Mouse (Mus musculus): Measurements from ENCODE around the gene Isyna1.

Isyna1 gene

GRCm38 (mm10) chr8:70604558-70604957 is 10.4 kb downstream of the Isyna1 start:
- DNase-seq (ENCODE audit: low spot score) = no peak

- no peak for DNase-seq (ENCODE audit: low spot score)
Observed at GRCm38 (mm10) chr8:70605871-70606779, 12.0 kb downstream of the Isyna1 start.

DNA sequence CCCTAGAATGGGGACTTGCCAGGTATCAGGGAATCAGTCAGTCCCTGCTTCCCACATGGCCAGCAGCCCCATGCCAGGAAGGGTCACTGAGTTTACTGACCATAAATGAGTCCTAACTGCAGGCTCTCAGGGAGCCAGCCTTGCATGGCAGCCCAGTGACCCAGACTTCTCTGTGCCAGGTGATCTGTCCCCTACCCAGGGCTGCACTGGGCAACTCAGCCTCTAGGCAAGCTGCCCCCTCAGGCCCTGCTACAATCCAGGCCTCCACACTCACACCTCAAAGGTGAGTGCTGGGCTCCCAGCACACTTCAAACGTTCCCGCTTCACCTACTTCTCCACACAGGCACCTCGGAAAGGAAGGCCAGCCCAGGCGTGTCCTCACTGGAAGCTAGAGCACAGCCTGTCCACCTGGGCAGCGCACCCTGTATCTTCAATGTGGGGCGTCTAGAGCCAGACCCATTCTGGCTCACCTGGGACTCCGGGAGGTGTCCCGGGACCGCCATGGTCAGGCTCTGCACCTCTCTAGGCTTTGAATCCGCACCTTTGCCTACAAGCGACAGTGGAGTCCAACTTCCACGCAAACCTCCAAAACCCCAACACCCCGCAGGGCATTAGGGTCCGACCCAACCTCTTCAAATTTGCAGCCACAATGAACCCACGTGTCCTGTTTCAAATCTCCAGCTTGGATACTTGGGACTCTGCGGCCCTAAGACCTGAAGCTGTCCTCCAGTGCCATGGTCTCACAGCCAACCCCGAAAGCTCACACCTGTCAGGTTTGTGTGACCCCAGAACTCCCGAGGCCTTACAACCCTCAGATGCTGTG is 12.8 kb downstream of the Isyna1 start:
- DNase-seq (ENCODE audit: low spot score) = no peak

DNA sequence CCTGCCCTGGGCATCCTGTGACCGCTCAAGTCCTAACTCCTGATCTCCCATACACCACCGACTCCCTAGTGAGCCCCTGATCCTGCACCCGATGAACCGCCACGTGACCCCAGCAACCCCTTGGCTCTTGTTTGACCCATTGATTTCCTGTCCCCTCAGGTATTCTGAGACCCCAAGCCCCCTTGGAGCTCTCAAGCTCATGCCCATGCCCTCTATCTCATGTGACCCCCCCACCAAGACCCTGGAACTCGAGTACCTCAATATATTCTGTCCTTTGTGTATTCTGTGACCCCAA is 13.4 kb downstream of the Isyna1 start:
- peak; percentile 9 for DNase-seq (ENCODE audit: low spot score)

- peak; percentile 45 for DNase-seq (ENCODE audit: low spot score)
Observed at GRCm38 (mm10) chr8:70607898-70608748, 13.9 kb downstream of the Isyna1 start.

DNA sequence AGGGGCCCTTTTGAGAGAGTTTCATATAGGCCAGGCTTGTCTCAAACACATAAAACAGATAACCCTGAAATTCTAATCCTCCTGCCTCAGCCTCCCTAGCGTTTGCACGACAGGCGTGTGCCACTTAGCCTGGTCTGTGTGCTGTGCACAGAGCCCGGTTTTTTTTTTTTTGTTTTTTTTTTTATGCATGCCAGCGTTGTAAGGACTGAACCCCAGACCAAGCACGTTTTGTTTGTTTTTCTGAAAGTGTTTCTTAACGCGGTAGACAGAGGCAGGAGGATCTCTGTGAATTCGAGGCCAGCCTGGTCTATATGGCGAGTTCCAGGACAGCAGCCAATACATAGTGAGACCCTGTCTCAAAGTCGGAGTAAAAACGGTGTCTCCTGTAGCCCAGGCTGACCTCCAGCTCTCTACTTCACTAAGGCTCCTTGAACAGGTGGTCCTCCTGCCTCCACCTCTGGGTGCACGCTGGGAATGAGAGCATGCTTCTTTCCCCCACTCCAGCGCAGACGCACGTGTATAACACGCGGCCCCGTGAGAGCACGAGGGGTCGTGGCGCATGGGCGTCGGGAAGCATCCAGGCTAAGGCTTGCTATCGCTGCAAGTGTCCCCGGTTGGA is 14.7 kb downstream of the Isyna1 start, which contains the start of gene Ssbp4:
Gene Ssbp4 (minus strand): TSS at position 124 of the 619 bp plus-strand sequence.
- DNase-seq (ENCODE audit: low spot score) = no peak

GRCm38 (mm10) chr8:70609368-70609848 is 15.2 kb downstream of the Isyna1 start:
- peak; percentile 89 for DNase-seq (ENCODE audit: low spot score)

DNA sequence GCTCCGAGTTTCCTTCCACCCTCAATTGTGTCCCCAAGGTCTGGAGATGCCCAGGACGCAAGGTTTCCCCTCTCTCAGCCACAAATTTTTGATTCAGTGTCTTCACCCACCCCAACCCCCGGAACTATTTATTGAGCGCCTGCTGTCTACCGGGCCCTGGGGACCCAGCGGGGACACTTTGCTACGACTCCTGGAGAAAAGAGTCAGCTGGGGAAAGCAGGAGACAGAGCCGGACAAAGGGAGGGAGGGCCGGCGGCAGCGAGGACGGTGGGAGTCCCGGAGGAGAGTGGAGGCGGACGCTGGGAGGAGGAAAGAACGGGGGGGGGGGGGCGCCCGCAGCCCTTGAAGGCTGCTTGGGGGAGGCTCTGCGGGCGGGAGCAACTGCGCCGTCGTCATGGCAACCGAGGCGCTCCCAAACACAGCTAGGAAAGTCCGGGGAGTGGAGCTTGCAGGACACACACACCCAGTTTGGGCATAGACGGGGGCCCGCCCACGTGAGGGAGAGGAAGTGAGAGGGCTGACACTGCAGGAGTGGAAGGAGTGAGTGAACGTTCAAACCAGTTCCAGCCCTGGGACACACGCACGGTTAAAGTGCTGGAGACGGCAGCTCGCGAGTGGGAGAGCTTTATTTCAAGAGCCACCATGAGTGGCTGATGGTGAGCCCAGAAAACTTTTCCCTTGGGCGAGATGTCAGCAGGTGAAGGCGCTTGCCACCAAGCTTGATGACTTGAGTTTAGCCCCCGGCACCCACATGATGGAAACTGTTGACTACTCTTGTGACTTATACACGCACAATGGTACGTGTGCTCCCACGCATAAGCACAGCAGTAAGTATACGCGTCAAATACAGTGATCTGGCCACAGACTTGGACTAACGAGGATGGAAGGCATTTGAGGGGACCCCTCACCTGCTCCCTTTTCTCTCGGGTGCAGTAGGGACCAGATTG is 15.9 kb downstream of the Isyna1 start:
- peak; percentile 90 for DNase-seq (ENCODE audit: low spot score)

- peak; percentile 77 for DNase-seq (ENCODE audit: low spot score)
Observed at GRCm38 (mm10) chr8:70610796-70611771, 16.9 kb downstream of the Isyna1 start.

DNA sequence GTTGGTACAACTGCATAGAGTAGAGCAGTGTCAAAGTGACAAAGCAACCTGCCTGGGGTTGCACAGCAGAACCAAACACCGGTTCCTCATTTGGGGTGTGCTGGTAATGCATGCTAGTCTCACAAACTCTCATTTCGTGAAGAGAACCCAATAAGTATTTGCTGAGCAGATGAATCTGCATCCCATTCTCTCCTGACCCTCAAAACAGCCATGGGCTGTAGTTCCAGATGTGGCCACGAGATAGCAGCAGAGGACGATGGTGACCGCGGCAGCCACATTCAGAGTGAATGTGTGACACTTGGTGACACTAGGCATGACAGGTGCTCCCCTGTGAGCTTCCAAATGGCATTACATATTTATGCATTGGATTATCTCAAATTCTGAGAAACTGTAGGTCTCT is 17.7 kb downstream of the Isyna1 start:
- peak; percentile 87 for DNase-seq (ENCODE audit: low spot score)

DNA sequence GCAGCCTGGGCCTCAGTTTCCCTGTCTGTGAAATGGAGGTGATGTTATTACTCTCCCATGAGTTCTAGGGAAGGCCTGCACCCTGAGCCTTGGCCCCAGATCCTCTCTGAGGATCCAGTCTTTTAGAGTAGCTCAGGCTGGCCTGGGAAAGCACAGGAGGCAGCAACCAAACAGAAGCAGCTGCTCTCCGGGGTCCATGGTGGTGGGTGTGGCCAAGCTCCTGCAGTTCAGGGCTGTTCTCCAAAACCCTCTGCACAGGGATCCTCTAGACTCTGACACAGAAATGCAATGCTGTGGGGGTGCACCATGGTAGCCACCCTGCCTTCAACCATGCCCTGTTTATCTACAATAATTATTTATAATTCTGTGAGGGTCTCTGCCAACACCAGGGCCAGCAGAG is 19.6 kb downstream of the Isyna1 start:
- DNase-seq (ENCODE audit: low spot score) = no peak

GRCm38 (mm10) chr8:70614469-70614868 is 20.3 kb downstream of the Isyna1 start:
- DNase-seq (ENCODE audit: low spot score) = no peak

DNA sequence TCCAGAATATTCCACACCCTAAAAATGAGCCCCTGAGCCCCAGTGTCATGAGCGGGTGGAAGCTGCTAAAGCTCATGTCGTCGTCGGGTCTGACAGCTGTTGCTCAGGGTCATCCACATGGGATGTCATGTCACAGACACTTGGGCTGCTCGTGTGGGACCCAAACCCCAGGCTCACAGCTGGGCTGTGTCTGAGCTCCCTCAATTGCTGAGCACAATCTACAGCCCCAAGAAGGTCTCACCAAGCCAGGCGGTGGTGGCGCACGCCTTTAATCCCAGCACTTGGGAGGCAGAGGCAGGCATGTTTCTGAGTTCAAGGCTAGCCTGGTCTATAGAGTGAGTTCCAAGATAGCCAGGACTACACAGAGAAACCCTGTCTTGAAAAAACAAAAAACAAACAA is 21.1 kb downstream of the Isyna1 start:
- no peak for DNase-seq (ENCODE audit: low spot score)

- DNase-seq (ENCODE audit: low spot score) = no peak
Observed at GRCm38 (mm10) chr8:70615894-70616293, 21.7 kb downstream of the Isyna1 start, which contains the start of gene Lrrc25. TSS of gene Lrrc25 (plus strand) at chr8:70616155.

DNA sequence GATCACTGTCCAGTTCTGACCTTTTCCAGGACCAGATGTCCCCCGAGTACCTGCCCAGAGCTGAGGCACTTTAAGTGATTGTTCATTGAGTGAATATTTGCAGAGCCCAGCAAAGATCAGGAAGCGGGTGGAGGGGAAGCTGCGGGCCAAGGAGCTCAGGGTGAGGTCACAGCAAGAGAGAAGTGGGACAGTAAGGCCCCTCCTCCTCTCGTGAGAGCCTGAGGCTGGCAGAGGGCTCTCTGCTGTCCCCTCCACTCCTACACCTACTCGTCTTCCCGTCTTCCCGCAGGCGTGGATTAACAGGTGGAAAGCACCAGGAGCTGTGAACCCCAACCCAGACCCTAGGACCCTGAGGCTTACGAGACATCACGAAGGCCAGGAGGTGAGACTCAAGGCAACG is 22.5 kb downstream of the Isyna1 start:
- no peak for DNase-seq (ENCODE audit: low spot score)

- no peak for DNase-seq (ENCODE audit: low spot score)
Observed at GRCm38 (mm10) chr8:70617985-70618384, 23.8 kb downstream of the Isyna1 start.

DNA sequence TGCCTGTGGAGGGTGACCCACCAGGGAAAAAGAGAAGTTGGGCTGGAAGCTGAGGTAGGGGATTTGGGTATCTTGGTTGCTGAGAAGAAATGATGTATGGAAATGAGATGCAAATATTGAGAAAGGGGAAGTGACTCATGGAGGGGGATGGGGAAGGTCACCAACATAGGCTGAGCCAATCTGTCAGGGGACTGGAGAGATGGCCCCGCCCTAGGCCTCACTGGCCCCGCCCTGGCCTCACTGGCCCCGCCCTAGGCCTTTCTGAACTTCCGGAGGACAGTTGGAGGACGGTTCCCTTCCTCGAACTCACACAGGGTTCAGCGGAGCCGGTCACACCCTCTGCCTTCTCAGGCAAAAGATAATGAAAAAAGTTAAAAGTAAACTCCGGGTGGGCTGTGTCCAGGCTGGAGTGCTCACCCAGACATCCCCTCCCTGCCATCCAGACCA is 24.7 kb downstream of the Isyna1 start:
- peak; percentile 45 for DNase-seq (ENCODE audit: low spot score)

GRCm38 (mm10) chr8:70622220-70622619 is 28.0 kb downstream of the Isyna1 start:
- no peak for DNase-seq (ENCODE audit: low spot score)

- peak; percentile 56 for DNase-seq (ENCODE audit: low spot score)
Observed at GRCm38 (mm10) chr8:70625104-70625503, 30.9 kb downstream of the Isyna1 start.
